Mouse (Mus musculus): Measurements from ENCODE around the gene 1700069L16Rik. TPM values are rescaled to one million over a fixed set of nuclear protein-coding genes. Genes with fewer than 3 reads are reported as not detected.

The 1700069L16Rik gene
- polyA plus RNA-seq, 1 experiment from 2014 or later: not detected

DNA sequence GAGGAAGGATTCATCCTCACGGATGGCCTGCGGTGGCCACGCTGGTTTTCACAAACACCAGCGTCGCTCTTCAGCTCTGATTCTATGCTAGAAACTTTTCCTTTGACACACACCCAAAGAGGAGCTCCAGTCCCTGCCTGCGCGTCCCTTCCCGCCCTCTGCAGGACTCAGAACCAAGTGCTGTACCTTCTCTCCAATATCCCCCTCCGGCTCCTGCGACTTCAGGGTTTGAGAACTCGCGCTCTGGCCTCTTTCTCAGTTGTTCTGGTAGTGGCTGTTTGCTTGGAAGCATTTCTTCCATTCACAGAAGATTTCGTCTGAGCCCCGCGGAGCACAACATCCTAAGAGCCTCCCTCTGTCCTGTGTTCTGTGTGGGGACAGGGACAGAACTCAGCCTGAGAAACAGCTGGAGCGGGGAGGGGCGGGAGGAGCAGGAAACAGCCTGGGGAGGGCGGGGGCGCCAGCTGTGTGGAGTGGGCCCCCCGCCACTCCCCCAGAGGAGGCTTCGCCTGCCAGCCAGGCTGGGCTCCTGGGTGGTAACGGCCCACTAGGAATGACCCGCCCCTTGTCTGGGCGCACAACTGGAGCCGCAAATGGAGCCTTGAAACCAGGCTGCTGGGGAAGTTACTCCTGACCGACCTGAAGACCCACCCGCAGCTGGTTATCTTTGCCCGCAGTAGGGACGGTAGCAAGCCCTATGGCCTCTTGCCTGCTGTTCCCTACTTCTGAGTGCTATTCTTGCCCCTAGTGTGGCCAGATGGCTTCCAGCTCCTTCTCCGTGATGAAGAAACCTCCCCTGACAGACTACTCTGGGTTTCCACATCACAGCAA, 74.3 kb downstream of the 1700069L16Rik start, which contains the start of gene Cmklr1:
TSS of gene Cmklr1 (minus strand) at position 392 of the 831 bp plus-strand sequence.
- Histone ChIP-seq H3K4me1 (ENCODE audit: control insufficient read depth, insufficient read depth, low read length) (0 out of 2 replicates have a peak, but pooled peaks cover 4% of the 10 kb centered on the region), H3K9ac (ENCODE audit: low read length) (no peak within 1 kb of the TSS), H3K4me3 (ENCODE audit: low read depth, low read length) (peak within 1 kb of the TSS; percentile 6; the same call in 1 of the 2 replicates), H3K27ac (ENCODE audit: low read depth, low read length) (no peak within 1 kb of the TSS), H3K4me2 (ENCODE audit: low read depth) (peak within 1 kb of the TSS; percentile 35), H3K27me3 (ENCODE audit: control insufficient read depth, insufficient read depth, low read length) (no peaks in the 10 kb centered on the region), H3K36me3 (ENCODE audit: control insufficient read depth, insufficient read depth, low read length) (no peaks in the 10 kb centered on the region), H3K9me3 (ENCODE audit: control insufficient read depth, low read length) (no peaks in the 10 kb centered on the region)
- ATAC-seq (ENCODE audit: insufficient read depth, low FRiP score, low TSS enrichment): no peak
- 10% methylated on average over 30 of the region's 30 CpGs for WGBS
- no peak for DNase-seq (ENCODE audit: low spot score)

GRCm38 (mm10) chr5:113648647-113649211, 75.8 kb downstream of the 1700069L16Rik start:
- H3K4me2 ChIP-seq (ENCODE audit: low read depth): no peak overlapping the region
- ATAC-seq (ENCODE audit: insufficient read depth, low FRiP score, low TSS enrichment): no peak
- WGBS: 85% methylated on average over 5 of the region's 5 CpGs

DNA sequence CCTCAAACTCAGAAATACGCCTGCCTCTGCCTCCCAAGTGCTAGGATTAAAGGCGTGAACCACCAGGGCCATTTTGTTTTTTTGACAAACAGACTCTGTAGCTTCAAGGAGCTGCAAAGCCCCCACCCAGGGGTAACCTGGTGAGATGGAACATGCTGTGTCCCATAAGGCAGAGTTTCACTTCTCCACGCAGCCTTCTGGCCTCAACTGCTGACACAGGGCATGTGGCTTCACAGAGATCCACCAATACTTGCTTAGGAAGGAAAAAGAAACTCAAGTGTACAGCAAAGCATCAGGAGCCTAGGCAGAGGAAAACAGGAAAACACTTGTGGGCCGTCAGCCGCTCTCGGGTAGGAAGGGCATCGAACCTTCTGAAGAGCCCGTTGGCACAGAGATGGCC, 77.4 kb downstream of the 1700069L16Rik start:
- Histone ChIP-seq H3K9me3 (ENCODE audit: control insufficient read depth, low read length) (no peaks in the 10 kb centered on the region), H3K36me3 (ENCODE audit: control insufficient read depth, insufficient read depth, low read length) (no peaks in the 10 kb centered on the region), H3K9ac (ENCODE audit: low read length) (no peak overlapping the region), H3K4me2 (ENCODE audit: low read depth) (no peak overlapping the region), H3K4me3 (ENCODE audit: low read depth, low read length) (no peak overlapping the region), H3K4me1 (ENCODE audit: control insufficient read depth, insufficient read depth, low read length) (peaks cover 7% of the 10 kb centered on the region; the same call in 1 of the 2 replicates), H3K27ac (ENCODE audit: low read depth, low read length) (no peak overlapping the region), H3K27me3 (ENCODE audit: control insufficient read depth, insufficient read depth, low read length) (no peaks in the 10 kb centered on the region)
- WGBS: 93% methylated on average over 8 of the region's 8 CpGs
- DNase-seq (ENCODE audit: low spot score): no peak
- no peak for ATAC-seq (ENCODE audit: insufficient read depth, low FRiP score, low TSS enrichment)

More at GRCm38 (mm10) chr5:113648647-113649211, 75.8 kb downstream of the 1700069L16Rik start:
- Histone ChIP-seq H3K27me3 (ENCODE audit: control insufficient read depth, insufficient read depth, low read length) (no peaks in the 10 kb centered on the region), H3K4me1 (ENCODE audit: control insufficient read depth, insufficient read depth, low read length) (0 out of 2 replicates have a peak, but pooled peaks cover 4% of the 10 kb centered on the region), H3K36me3 (ENCODE audit: control insufficient read depth, insufficient read depth, low read length) (no peaks in the 10 kb centered on the region), H3K4me3 (ENCODE audit: low read depth, low read length) (no peak overlapping the region), H3K9me3 (ENCODE audit: control insufficient read depth, low read length) (no peaks in the 10 kb centered on the region), H3K27ac (ENCODE audit: low read depth, low read length) (no peak overlapping the region), H3K9ac (ENCODE audit: low read length) (no peak overlapping the region)
- no peak for DNase-seq (ENCODE audit: low spot score)

DNA sequence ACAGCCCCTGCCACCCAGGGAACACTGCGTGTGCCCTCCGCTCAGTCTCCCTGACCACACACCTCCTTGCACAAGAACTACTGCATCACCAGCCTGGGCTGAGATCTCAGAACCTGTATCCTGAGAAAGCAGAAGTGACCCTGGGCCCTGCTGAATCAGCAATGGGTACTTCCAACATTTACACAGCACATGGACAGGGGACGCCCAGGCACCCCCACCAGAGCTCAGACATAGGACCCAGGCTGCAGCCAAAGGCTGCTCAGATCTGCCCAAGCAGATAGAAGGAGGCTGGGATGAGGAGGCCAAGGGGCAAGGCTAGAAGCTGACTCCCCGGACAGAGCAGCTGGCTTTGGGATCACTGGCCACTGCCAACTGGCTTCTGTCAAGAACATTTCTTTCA, 80.1 kb downstream of the 1700069L16Rik start:
- Histone ChIP-seq H3K4me1 (ENCODE audit: control insufficient read depth, insufficient read depth, low read length) (peaks cover 2% of the 10 kb centered on the region; the same call in 1 of the 2 replicates), H3K9me3 (ENCODE audit: control insufficient read depth, low read length) (no peaks in the 10 kb centered on the region), H3K4me3 (ENCODE audit: low read depth, low read length) (no peak overlapping the region), H3K9ac (ENCODE audit: low read length) (no peak overlapping the region), H3K27me3 (ENCODE audit: control insufficient read depth, insufficient read depth, low read length) (no peaks in the 10 kb centered on the region), H3K4me2 (ENCODE audit: low read depth) (no peak overlapping the region), H3K36me3 (ENCODE audit: control insufficient read depth, insufficient read depth, low read length) (no peaks in the 10 kb centered on the region), H3K27ac (ENCODE audit: low read depth, low read length) (no peak overlapping the region)
- ATAC-seq (ENCODE audit: insufficient read depth, low FRiP score, low TSS enrichment): no peak
- no peak for DNase-seq (ENCODE audit: low spot score)
- WGBS: 88% methylated on average over 4 of the region's 4 CpGs

- Histone ChIP-seq H3K9ac (ENCODE audit: low read length) (peak overlapping the region; percentile 22; the same call in 1 of the 2 replicates), H3K4me3 (ENCODE audit: low read depth, low read length) (no peak overlapping the region), H3K36me3 (ENCODE audit: control insufficient read depth, insufficient read depth, low read length) (no peaks in the 10 kb centered on the region), H3K4me1 (ENCODE audit: control insufficient read depth, insufficient read depth, low read length) (peaks cover 2% of the 10 kb centered on the region; the same call in 1 of the 2 replicates), H3K9me3 (ENCODE audit: control insufficient read depth, low read length) (no peaks in the 10 kb centered on the region), H3K4me2 (ENCODE audit: low read depth) (no peak overlapping the region), H3K27ac (ENCODE audit: low read depth, low read length) (no peak overlapping the region), H3K27me3 (ENCODE audit: control insufficient read depth, insufficient read depth, low read length) (no peaks in the 10 kb centered on the region)
- WGBS: 59% methylated on average over 18 of the region's 18 CpGs
- peak; percentile 67; the same call in 1 of the 2 replicates for ATAC-seq (ENCODE audit: insufficient read depth, low FRiP score, low TSS enrichment)
- peak; percentile 49 for DNase-seq (ENCODE audit: low spot score)
These were observed 81.3 kb downstream of the 1700069L16Rik start for GRCm38 (mm10) chr5:113643107-113643848.

Other genes starting within 250 kb of the 1700069L16Rik start
- 10.2 and 11.3 TPM in 2 replicates for gene Wscd2, start 234.4 kb downstream of the 1700069L16Rik start, polyA plus RNA-seq (2014; fragmentation: Nextera tagmentation; extraction: Ambion mirVana)
- gene Cmklr1, start 74.3 kb downstream of the 1700069L16Rik start, polyA plus RNA-seq (2014; fragmentation: Nextera tagmentation; extraction: Ambion mirVana): 1.8 and 1.9 TPM in 2 replicates
- gene Ficd, start 11.0 kb upstream of the 1700069L16Rik start, polyA plus RNA-seq (2014; fragmentation: Nextera tagmentation; extraction: Ambion mirVana): 3.7 and 4.7 TPM in 2 replicates
- 59.4 and 59.9 TPM in 2 replicates for gene Sart3, start 47.7 kb upstream of the 1700069L16Rik start, polyA plus RNA-seq (2014; fragmentation: Nextera tagmentation; extraction: Ambion mirVana)
- 101 and 107 TPM in 2 replicates for gene Iscu, start 48.0 kb upstream of the 1700069L16Rik start, polyA plus RNA-seq (2014; fragmentation: Nextera tagmentation; extraction: Ambion mirVana)
- gene Tmem119, start 75.7 kb upstream of the 1700069L16Rik start, polyA plus RNA-seq (2014; fragmentation: Nextera tagmentation; extraction: Ambion mirVana): 29.3 and 36.5 TPM in 2 replicates
- gene Selplg, start 107.9 kb upstream of the 1700069L16Rik start, polyA plus RNA-seq (2014; fragmentation: Nextera tagmentation; extraction: Ambion mirVana): 1.7 and 2.8 TPM in 2 replicates
- 256 and 297 TPM in 2 replicates for gene Coro1c, start 184.0 kb upstream of the 1700069L16Rik start, polyA plus RNA-seq (2014; fragmentation: Nextera tagmentation; extraction: Ambion mirVana)